Mouse (Mus musculus): ENCODE data around the gene Olfr493. TPM values are rescaled to one million over a fixed set of nuclear protein-coding genes. Genes with fewer than 3 reads are reported as not detected.

Gene Olfr493
- polyA plus RNA-seq (2015; fragmentation: Nextera tagmentation; extraction: Ambion mirVana), result not detected in 2 replicates

DNA sequence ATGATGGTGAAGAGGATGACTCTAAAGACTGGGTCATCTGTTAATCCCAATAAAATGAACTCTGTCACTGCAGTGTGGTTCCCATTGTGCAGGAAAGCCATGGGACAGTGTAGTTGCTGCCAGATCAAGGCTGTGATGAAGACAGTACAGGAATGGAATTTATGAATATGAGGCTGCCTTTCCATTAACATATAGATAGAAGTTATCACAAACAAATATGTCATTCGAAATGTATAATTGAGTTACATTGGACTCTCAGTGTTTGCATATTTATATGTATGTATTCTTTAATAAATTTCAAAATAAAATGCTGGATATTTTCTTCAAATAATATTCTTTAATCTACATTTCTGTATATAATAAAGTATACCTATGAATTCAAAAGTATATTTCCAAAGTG lies at the start of gene Olfr493:
TSS of gene Olfr493 (minus strand) at position 101 of the 400 bp plus-strand sequence.
- Histone ChIP-seq H3K4me1 (no peaks in the 10 kb centered on the region), H3K36me3 (no peaks in the 10 kb centered on the region), H3K4me3 (replicated peaks) (no peak within 1 kb of the TSS), H3K27me3 (replicated peaks) (no peaks in the 10 kb centered on the region), H3K9ac (replicated peaks) (no peak within 1 kb of the TSS), H3K27ac (replicated peaks) (no peak within 1 kb of the TSS), H3K9me3 (replicated peaks) (no peaks in the 10 kb centered on the region), H3K4me2 (no peak within 1 kb of the TSS)
- WGBS, result 76% methylated on average over 1 of the region's 1 CpGs
- no peak for ATAC-seq (ENCODE audit: low FRiP score)

- H3K27ac ChIP-seq (replicated peaks), result no peak within 1 kb of the TSS
- H3K9ac ChIP-seq (replicated peaks), result no peak within 1 kb of the TSS
- ATAC-seq (ENCODE audit: low FRiP score), result no peak
- H3K4me3 ChIP-seq (replicated peaks), result no peak within 1 kb of the TSS
- H3K9me3 ChIP-seq (replicated peaks), result no peaks in the 10 kb centered on the region
- H3K4me1 ChIP-seq, result no peaks in the 10 kb centered on the region
- 78% methylated on average over 1 of the region's 1 CpGs for WGBS
- no peaks in the 10 kb centered on the region for H3K27me3 ChIP-seq (replicated peaks)
- H3K4me2 ChIP-seq, result no peak within 1 kb of the TSS
- no peaks in the 10 kb centered on the region for H3K36me3 ChIP-seq
These were observed 46.1 kb upstream of the Olfr493 start, which contains the start of gene Olfr495 for GRCm38 (mm10) chr7:108392867-108393266. Gene Olfr495, plus strand, starts transcription at chr7:108393167.

DNA sequence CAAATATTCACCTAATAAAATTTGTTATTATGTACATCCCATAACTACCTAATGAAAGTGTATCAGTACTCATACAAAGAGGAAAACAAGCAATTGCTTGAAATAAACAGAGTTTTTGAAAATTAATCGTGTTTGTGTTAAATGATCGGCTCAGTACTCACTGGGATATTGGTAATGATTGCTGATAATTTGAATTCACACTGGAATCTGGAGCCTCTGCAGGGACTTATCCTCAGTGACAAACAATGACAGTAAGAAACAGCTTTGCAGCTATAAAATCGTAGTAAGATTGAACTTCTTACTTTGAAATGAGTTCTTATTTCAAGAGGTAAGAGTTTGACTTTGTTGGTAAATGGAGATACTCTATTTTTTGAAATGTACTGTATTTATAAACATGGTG lies 18.3 kb upstream of the Olfr493 start, which contains the start of gene Olfr494:
TSS of gene Olfr494 (plus strand) at position 301 of the 400 bp plus-strand sequence.
- Histone ChIP-seq H3K27me3 (replicated peaks) (no peaks in the 10 kb centered on the region), H3K9me3 (replicated peaks) (no peaks in the 10 kb centered on the region), H3K36me3 (no peaks in the 10 kb centered on the region), H3K9ac (replicated peaks) (no peak within 1 kb of the TSS), H3K27ac (replicated peaks) (no peak within 1 kb of the TSS), H3K4me2 (no peak within 1 kb of the TSS), H3K4me1 (no peaks in the 10 kb centered on the region), H3K4me3 (replicated peaks) (no peak within 1 kb of the TSS)
- no peak for ATAC-seq (ENCODE audit: low FRiP score)
- WGBS, result 87% methylated on average over 3 of the region's 3 CpGs

- H3K4me2 ChIP-seq, result no peak within 1 kb of the TSS
- no peaks in the 10 kb centered on the region for H3K9me3 ChIP-seq (replicated peaks)
- no peaks in the 10 kb centered on the region for H3K27me3 ChIP-seq (replicated peaks)
- H3K36me3 ChIP-seq, result no peaks in the 10 kb centered on the region
- no peaks in the 10 kb centered on the region for H3K4me1 ChIP-seq
- H3K9ac ChIP-seq (replicated peaks), result no peak within 1 kb of the TSS
- no peak within 1 kb of the TSS for H3K4me3 ChIP-seq (replicated peaks)
- WGBS, result 87% methylated on average over 2 of the region's 2 CpGs
- ATAC-seq (ENCODE audit: low FRiP score), result no peak
- H3K27ac ChIP-seq (replicated peaks), result no peak within 1 kb of the TSS
These were observed 23.2 kb downstream of the Olfr493 start, which contains the start of gene Olfr492 for GRCm38 (mm10) chr7:108323574-108323973. Gene Olfr492, minus strand, starts transcription at chr7:108323674.

GRCm38 (mm10) chr7:108313151-108313550 lies 33.6 kb downstream of the Olfr493 start, which contains the start of gene Olfr491:
Gene Olfr491, plus strand, starts transcription at chr7:108313451.
- H3K27ac ChIP-seq (replicated peaks), result no peak within 1 kb of the TSS
- no peaks in the 10 kb centered on the region for H3K27me3 ChIP-seq (replicated peaks)
- H3K9ac ChIP-seq (replicated peaks), result no peak within 1 kb of the TSS
- 72% methylated on average over 1 of the region's 1 CpGs for WGBS
- no peak within 1 kb of the TSS for H3K4me3 ChIP-seq (replicated peaks)
- no peak for ATAC-seq (ENCODE audit: low FRiP score)
- H3K36me3 ChIP-seq, result no peaks in the 10 kb centered on the region
- no peak within 1 kb of the TSS for H3K4me2 ChIP-seq
- H3K4me1 ChIP-seq, result no peaks in the 10 kb centered on the region
- no peaks in the 10 kb centered on the region for H3K9me3 ChIP-seq (replicated peaks)

Other genes with a start within 250 kb of the Olfr493 start
- not detected in 2 replicates for gene Olfr482, start 249.4 kb downstream of the Olfr493 start, polyA plus RNA-seq (2015; fragmentation: Nextera tagmentation; extraction: Ambion mirVana)
- not detected in 2 replicates for gene Olfr483, start 246.1 kb downstream of the Olfr493 start, polyA plus RNA-seq (2015; fragmentation: Nextera tagmentation; extraction: Ambion mirVana)
- not detected in 2 replicates for gene Olfr484, start 219.5 kb downstream of the Olfr493 start, polyA plus RNA-seq (2015; fragmentation: Nextera tagmentation; extraction: Ambion mirVana)
- gene Olfr485, start 187.1 kb downstream of the Olfr493 start, polyA plus RNA-seq (2015; fragmentation: Nextera tagmentation; extraction: Ambion mirVana), result not detected in 2 replicates
- not detected in 2 replicates for gene Olfr486, start 174.2 kb downstream of the Olfr493 start, polyA plus RNA-seq (2015; fragmentation: Nextera tagmentation; extraction: Ambion mirVana)
- gene Olfr487, start 132.3 kb downstream of the Olfr493 start, polyA plus RNA-seq (2015; fragmentation: Nextera tagmentation; extraction: Ambion mirVana), result not detected in 2 replicates
- gene Olfr488, start 88.6 kb downstream of the Olfr493 start, polyA plus RNA-seq (2015; fragmentation: Nextera tagmentation; extraction: Ambion mirVana), result not detected in 2 replicates
- not detected in 2 replicates for gene Olfr490, start 58.0 kb downstream of the Olfr493 start, polyA plus RNA-seq (2015; fragmentation: Nextera tagmentation; extraction: Ambion mirVana)
- not detected in 2 replicates for gene Olfr491, start 33.5 kb downstream of the Olfr493 start, polyA plus RNA-seq (2015; fragmentation: Nextera tagmentation; extraction: Ambion mirVana)
- gene Olfr492, start 23.3 kb downstream of the Olfr493 start, polyA plus RNA-seq (2015; fragmentation: Nextera tagmentation; extraction: Ambion mirVana), result not detected in 2 replicates
- not detected in 2 replicates for gene Olfr494, start 18.4 kb upstream of the Olfr493 start, polyA plus RNA-seq (2015; fragmentation: Nextera tagmentation; extraction: Ambion mirVana)
- gene Olfr495, start 46.2 kb upstream of the Olfr493 start, polyA plus RNA-seq (2015; fragmentation: Nextera tagmentation; extraction: Ambion mirVana), result not detected in 2 replicates
- not detected in 2 replicates for gene Olfr497, start 73.4 kb upstream of the Olfr493 start, polyA plus RNA-seq (2015; fragmentation: Nextera tagmentation; extraction: Ambion mirVana)
- not detected in 2 replicates for gene Olfr498, start 118.3 kb upstream of the Olfr493 start, polyA plus RNA-seq (2015; fragmentation: Nextera tagmentation; extraction: Ambion mirVana)
- not detected in 2 replicates for gene Olfr502, start 178.1 kb upstream of the Olfr493 start, polyA plus RNA-seq (2015; fragmentation: Nextera tagmentation; extraction: Ambion mirVana)
- gene Olfr503, start 197.5 kb upstream of the Olfr493 start, polyA plus RNA-seq (2015; fragmentation: Nextera tagmentation; extraction: Ambion mirVana), result not detected in 2 replicates
- gene Olfr504, start 218.8 kb upstream of the Olfr493 start, polyA plus RNA-seq (2015; fragmentation: Nextera tagmentation; extraction: Ambion mirVana), result not detected in 2 replicates

Measured in neural tube, embryonic 15.5 days (tissue).